Mouse (Mus musculus): ENCODE measurements around the gene Casp9. TPM values are rescaled to one million over a fixed set of nuclear protein-coding genes. Genes with fewer than 3 reads are reported as not detected.

The Casp9 gene
- total RNA-seq, 2 experiments from 2014 or later = 10.4 to 22.2 TPM

DNA sequence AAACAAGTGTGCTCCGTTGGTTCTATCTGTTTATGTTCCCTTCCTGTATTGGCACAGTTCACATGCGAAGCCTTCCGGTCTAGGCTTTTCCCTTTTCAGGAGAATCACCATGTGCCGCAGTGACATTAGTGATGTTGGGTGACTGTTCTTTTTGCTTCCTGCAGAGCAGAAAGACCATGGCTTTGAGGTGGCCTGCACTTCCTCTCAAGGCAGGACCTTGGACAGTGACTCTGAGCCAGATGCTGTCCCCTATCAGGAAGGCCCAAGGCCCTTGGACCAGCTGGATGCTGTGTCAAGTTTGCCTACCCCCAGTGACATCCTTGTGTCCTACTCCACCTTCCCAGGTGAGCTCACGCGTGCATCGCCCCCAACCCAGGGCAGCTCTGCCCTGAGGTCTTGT lies 18.0 kb downstream of the Casp9 start:
- ATAC-seq (replicated peaks; ENCODE audit: low FRiP score, poor library complexity, severe bottlenecking) = no peak

DNA sequence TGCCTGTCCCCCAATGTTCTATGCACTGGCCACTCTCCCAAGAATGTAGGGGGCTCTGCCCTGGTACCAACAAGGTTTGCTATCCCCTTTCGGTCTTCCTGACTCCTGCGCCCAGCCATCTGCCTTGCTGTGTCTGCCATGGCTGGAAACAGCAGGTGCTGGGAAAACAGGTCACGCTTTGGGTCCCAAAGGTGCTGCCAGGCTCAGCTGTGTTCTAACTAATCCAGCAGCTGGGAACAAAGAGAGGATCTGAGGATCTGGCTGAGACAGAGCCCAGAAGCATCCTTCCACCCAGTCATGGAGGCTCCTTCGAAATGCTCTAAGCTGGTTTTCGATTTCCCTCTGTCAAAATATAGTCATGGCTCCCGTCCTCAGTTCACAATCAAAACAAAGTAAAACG lies 22.9 kb downstream of the Casp9 start:
- ATAC-seq (replicated peaks; ENCODE audit: low FRiP score, poor library complexity, severe bottlenecking) = no peak

DNA sequence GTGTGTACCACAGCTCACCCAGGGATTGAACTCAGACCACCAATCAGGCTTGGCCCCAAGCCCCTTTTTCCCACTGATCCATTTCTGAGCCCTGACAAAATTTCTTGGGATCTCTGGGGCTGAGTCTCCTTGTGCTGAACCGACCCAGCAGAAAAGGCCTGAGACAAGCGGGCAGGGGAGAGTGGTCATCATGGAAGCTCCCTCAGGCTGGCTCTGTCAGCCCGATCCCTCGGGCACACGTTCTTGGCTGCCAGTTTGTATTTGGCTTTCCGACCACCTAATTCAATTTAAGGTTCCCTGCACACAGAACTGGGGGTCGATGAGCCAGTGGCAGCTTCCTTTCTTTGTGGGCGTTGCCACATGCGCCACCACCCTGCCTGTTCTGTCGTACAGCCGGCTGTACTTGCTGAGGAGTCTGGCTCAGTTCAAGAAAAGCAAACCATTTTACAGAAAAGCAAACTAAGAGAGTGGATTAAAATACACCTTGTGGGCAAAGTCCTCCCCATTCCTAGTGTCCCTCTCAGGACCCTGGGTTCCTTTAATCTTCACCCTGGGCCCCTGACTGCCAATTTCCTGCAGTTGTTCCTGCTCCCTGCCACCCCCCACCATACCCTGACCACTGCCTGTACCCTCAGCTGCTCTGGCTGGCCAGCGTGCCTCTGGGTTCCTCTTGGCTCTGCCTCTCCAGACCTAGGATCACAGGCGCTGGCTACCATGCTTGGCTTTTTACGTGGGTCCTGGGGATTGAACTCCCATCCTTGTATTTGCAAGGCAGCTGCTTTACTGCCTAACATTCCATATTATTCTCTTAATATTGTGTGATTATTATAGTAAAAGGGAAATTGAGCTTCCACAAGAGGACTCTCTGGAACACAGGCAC lies 23.6 kb downstream of the Casp9 start:
- no peak for ATAC-seq (replicated peaks; ENCODE audit: low FRiP score, poor library complexity, severe bottlenecking)

DNA sequence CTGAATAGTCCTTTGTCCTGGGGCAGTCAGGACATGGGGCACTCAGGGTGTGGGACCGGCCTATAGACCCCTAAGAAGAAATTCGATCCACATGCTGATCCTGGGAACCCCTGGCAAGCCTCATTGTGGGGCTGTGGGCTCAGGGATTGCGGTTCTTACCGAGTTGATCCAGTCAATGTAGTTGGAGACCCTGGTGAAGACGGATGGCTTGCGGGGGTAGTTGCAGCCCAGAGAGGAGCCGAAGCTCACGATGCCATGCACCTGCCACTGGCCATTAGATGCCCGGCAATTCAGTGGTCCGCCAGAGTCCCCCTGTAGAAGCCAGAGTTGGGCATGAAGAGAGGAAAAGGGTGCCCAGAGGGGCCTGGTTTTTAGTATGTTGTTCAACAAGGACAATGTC lies 24.3 kb downstream of the Casp9 start:
- no peak for ATAC-seq (replicated peaks; ENCODE audit: low FRiP score, poor library complexity, severe bottlenecking)

DNA sequence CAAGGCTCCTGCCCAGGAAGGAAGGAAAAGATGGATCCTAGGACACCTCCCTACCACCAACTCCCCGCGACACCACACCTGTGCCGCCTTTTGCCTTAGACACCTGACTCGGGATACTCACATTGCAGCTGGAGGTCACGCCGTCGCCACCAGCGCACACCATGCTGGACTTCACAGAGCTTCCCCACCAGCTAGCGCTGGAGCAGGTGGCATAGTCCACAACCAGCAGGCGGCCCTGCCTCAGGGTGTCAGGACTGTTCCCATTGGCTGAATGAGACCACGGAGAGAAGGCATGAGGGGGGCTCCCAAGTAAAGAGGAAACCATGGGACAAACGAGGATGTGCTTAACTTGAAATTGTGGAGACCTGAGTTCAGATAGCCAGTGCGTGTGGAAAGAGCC lies 25.4 kb downstream of the Casp9 start:
- ATAC-seq (replicated peaks; ENCODE audit: low FRiP score, poor library complexity, severe bottlenecking) = no peak

DNA sequence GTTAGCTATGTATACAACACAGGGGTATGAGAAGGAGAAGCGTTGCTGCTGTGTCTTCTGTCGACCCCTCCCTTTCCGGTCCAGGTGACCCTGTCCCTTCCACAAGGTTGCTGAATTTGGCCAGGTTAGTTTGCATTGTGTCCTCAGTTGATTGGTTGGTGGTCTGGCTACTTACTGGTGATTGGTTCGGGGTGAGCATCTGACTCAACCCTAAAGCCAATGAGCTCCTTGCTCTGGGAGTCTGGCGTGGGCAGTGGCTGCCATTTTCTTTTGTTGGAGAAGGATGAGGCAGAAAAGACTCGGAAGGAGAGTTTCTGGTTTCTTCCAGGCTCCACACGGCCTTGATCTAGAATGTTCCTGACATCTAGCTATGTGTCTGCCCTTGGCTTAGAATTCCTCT lies 25.9 kb downstream of the Casp9 start:
- ATAC-seq (replicated peaks; ENCODE audit: low FRiP score, poor library complexity, severe bottlenecking) = no peak

DNA sequence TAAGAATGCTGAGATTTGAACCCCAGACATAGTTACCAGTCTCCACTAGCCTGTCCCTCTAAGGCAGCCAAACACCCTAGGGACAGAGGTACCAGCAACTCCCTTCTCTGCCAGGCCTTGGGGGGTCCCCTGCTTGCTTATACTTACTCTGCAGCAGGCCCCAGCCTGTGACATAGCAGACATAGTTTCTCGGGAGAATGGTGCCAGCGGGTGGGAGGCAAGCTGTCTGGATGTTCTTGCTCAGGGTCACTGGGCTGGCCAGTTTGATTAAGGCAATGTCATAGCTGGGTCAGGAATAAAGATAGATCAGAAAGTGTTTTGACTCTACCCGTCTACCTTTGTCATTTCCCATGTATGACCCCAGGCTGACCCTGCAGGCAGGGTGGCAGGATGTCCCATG lies 27.8 kb downstream of the Casp9 start:
- ATAC-seq (replicated peaks; ENCODE audit: low FRiP score, poor library complexity, severe bottlenecking) = no peak

DNA sequence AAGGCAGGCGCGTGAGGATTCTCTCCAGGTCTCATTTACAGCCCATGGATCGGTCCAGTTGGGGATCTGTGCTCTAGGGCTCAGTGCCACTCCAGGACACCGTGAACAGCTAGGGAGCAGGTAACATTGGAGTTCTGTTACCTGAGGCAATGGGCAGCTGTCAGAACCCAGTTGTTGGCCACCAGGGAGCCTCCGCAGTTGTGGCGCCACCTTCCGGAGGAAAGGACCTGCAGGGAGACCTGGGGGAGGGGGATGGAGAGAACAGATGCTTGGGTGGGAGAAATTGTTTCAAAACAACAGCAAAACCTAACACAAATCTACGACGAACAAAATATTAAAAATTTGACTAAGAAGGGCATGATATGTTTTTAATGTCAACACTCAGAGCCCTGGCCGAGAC lies 28.7 kb downstream of the Casp9 start:
- ATAC-seq (replicated peaks; ENCODE audit: low FRiP score, poor library complexity, severe bottlenecking) = no peak

DNA sequence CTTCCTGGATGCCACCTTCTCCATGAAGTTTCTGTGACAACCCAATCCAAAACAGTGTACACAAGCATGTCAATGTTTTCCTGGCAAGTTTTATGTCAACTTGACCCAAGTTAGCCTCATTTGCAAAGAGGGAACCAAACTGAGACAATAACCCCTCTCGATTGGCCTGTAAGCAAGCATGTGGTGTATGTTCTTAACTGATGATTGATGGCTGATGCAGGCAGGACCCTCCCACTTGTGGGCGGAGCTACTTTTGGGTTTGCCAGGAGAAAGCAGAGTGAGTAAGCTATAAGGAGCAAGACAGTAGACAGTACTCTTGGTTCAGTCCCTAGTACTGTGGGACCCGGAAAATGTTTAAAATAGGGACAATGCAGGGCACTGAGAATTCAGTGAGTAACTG lies 29.6 kb downstream of the Casp9 start:
- ATAC-seq (replicated peaks; ENCODE audit: low FRiP score, poor library complexity, severe bottlenecking) = peak; percentile 70

DNA sequence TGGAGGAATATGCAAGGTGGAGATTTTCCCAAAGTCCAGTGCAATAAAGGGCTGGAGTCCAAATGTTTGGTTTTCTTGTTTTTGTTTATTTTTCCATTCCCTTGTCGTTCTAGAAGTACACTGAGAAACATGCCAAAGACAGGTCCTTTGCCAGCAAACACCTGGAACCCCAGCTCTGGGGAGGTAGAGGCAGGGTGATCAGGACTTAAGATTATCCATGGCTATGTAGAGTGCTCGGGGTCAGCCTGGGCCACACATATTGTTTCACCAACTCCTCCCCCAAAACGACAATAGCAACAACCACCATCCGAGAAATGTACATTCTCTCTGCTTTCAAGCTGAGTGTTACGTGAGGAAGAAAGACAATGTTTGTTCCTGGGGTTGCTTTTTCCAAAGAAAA lies 32.6 kb downstream of the Casp9 start, which contains the start of gene Cela2a:
TSS of gene Cela2a (minus strand) at position 101 of the 400 bp plus-strand sequence.
- no peak for ATAC-seq (replicated peaks; ENCODE audit: low FRiP score, poor library complexity, severe bottlenecking)

DNA sequence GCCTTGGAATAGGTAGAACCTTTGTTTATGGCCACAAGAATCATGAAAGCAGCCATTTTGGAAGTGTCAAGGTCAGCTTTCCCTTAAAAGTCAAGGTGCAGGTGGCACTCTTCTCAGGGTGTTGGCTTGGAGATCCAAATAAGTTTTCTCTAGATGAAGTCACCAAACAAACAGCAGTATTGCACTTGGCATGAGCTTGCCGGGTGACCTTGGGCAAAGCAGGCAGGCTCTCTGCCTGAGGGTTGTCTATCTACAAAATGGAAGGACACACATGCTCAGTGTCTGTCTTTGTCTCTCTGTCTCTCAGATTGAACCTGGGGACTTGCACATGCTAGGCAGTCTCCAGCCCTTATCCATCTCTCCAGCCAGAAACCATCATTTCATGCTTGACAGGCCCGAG lies 34.0 kb downstream of the Casp9 start:
- ATAC-seq (replicated peaks; ENCODE audit: low FRiP score, poor library complexity, severe bottlenecking) = no peak

DNA sequence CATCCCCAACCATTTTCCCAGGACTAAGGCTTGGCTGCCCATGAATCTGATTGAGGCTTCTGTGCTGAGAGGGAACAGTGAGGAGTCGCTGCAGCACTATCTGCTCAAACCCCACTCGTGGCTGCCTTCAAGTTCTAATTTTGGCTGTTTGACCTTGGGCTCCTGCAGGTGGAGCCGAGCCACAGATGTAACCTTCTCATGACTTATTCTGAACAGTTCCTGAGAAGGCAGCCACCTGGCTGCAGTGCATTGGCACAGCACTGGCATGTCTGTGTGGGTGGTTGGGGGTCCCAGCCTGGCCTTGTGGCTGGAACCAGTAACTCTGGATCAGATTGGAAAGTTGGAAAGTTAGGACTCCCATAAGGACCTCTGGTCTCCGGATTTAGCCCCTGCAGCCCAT lies 34.8 kb downstream of the Casp9 start:
- no peak for ATAC-seq (replicated peaks; ENCODE audit: low FRiP score, poor library complexity, severe bottlenecking)

DNA sequence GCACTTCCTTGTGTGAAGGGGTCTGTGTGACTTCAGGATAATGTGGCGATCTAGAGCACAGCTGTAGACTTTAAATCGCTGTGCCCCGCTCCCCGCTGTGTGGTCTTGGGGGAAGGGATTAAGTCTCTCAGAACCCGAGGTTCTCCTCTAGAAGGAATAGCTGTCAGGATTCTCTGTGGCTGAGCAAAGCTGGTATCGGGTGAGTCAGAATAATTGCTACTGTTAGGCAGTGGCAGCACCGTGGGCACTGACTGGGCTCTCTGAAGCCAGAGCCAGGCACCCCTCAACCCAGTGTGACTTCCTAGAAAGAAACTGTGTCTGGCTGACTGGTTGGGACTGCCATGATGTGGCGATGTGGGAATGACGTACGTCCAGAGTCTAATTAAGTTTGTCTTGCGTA lies 37.0 kb downstream of the Casp9 start:
- no peak for ATAC-seq (replicated peaks; ENCODE audit: low FRiP score, poor library complexity, severe bottlenecking)

DNA sequence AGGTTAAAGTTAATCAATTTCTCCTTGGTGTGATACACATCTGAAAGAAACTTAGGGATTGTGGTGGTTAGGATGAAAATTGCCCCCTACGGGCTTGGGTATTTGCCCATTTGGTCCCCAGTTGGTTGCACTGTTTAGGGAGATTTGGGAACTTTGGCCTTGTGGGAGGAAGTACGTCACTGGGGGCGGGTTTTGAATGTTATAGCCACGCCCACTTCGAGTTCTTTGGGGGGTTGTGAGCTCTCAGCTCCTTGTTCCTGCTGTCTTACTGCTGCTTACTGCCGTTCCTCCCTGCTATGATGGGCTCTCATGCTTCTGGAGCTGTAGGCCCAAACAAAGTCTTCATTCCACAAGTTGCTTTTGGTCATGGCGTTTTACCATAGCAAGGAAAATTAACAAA lies 37.9 kb downstream of the Casp9 start:
- no peak for ATAC-seq (replicated peaks; ENCODE audit: low FRiP score, poor library complexity, severe bottlenecking)

DNA sequence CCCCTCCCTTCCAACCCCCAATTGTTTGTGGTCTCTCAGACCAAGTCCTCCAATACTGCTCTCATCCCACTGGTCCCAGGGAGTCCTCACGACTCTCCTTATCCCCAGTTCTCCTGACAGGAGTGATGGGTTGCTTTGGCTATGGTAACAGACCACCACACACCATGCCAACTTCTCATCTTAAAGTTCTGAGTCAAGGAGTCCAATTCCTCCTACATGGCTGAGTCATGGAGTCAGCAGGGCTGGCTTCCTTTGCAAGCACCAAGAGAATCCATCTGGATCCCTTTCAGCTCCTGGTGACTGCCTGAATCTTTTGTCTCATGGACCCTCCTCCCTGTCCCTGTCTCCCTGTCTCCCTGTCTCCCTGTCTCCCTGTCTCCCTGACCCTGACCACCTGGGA lies 40.5 kb downstream of the Casp9 start:
- ATAC-seq (replicated peaks; ENCODE audit: low FRiP score, poor library complexity, severe bottlenecking) = no peak

DNA sequence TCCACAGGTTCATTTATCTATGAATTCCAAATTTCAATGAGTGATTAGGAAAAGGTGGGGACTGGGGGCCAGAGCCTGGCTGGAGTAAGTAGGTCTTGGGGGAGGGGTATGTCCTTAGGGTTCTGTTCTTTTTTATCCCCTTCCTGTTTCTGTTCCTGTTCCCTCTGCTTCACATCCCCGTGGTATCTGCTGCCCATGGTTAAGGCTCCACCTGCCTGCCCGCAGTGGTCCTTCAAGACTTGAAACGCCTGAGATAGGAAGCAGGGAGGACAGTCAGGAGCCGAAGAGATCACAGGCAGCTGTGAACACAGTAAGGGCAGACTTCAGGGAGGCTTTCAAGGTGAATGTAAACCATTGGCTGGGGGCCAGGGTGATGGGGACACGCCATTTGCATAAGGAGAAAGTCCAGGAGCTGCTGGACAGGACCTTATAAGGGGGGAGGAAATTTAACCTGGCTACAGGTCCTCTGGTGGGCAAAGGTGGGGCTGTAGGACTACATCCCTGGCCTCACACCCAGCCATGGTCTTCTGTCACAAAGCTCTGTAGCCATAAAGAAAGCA lies 41.2 kb downstream of the Casp9 start:
- ATAC-seq (replicated peaks; ENCODE audit: low FRiP score, poor library complexity, severe bottlenecking) = no peak

DNA sequence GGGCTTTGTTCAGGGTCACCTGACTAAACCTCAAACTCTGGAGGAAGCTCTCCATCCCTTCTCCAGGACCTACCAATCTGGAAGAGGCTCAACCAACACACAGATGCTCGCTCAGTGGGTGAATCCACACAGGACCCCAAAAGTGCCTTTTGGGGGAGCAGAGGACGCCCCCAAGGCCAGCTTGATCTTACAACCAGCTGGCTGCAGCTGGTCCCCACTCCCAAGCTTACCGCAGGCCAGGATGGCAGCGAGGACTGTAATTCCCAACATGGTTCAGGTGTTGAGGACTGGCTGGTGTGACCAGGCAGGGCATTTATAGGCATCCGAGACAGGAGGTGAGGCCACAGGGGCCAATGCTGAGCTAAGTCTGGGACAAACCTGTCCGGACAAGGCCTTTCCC lies 52.6 kb downstream of the Casp9 start, which contains the start of gene Ctrc:
TSS of gene Ctrc (minus strand) at position 361 of the 400 bp plus-strand sequence.
- peak; percentile 53; the same call in 1 of the 2 replicates for ATAC-seq (replicated peaks; ENCODE audit: low FRiP score, poor library complexity, severe bottlenecking)

DNA sequence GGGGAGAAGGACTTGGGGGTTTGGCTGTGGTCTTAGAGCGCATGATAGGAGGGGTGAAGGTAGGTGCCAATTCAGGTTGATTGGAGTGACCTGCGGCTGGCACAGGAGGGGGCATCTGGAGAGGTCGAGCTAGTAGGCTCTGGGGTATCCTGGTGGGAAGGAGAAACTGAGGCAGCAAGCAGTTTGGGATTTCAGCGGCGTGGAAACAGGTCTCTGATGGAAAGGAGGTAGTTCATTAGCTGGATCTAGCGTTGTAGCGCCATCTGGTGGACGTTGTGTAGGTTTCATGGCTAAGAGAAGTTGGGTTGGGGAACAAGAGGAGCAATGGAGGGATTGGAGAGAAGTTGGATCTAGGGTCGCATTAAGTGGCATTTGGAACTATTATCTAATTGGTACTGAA lies 60.0 kb downstream of the Casp9 start:
- peak; percentile 47 for ATAC-seq (replicated peaks; ENCODE audit: low FRiP score, poor library complexity, severe bottlenecking)

DNA sequence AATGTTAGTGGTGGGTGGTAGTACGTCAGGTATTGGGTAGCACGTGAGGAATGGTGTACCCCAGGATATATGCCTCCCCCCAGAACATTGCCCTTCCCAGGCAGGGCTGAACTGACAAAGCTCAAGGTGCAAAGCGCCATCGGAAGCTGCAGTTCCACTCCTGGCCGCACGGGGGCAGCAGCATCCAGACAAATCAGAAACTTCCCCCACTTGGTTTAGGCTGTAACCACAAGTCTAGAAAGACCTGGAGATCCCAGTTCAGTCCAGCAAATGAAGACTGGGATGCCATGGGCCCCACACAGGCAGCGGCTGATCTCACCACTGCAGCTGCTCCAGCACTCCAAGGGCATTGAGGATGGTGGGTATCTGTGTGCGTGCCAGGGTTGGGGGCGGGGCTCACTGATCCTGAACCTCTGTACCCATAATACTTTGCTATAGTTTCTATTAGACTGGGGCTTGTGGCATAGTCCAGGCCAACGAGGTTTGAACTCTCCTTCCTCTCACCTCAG lies 64.1 kb downstream of the Casp9 start:
- ATAC-seq (replicated peaks; ENCODE audit: low FRiP score, poor library complexity, severe bottlenecking) = peak; percentile 64

DNA sequence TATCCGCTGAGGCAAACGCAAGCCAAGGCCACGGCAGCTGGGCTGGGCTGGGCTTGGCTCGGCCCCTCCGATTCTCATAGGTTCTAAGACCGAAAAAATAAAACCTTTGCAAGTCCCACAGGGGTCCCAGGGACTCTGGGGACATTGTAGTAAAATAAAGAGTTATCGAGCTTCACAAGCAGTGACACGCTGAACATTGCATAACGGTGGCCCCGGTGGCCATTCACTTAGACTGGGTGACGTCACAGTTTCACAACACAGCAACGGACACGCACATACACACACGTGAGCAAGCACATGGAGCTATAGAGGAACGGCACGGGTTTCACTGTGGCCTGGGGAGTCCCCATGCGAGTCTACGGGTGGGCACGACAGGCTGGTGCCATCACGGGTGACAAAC lies 65.1 kb downstream of the Casp9 start:
- no peak for ATAC-seq (replicated peaks; ENCODE audit: low FRiP score, poor library complexity, severe bottlenecking)

DNA sequence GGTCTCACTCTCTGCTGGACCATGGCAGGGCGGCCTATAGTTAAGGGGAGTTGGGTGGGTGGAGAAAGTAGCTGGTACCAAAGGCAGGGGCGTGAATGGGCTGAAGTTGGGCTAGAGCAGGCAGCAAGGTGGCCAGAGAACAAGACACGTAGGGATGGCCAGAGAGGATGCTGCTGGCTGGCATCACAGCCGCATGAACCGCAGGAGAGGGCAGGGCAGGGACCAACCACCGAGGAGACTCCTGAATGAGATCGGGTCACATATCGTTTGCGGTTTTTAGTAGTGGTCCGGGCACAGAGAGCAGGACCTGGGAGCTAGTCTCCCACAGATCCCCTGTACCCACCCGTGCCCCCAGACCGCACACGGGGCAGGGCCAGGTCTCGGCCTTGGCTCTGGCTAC lies 65.9 kb downstream of the Casp9 start:
- ATAC-seq (replicated peaks; ENCODE audit: low FRiP score, poor library complexity, severe bottlenecking) = no peak
